Mouse (Mus musculus) lung, adult 2 months (tissue): Measurements from ENCODE around the gene Sipa1l1. TPM values are rescaled to one million over a fixed set of nuclear protein-coding genes. Genes with fewer than 3 reads are reported as not detected.
A peak's percentile ranks its signal among the peaks of the same experiment; 100 is the strongest.

Source experiments
- DNase-seq: peaks from one replicate; pipeline ENCODE4 v3.0.0; 2022
- H3K4me1 ChIP-seq: fragments of 200-500 bp; 2 replicates; pipeline ENCODE4 v1.6.1; 2011; ENCODE audit warnings: low read length; ENCODE audit not compliant: control insufficient read depth, insufficient read depth
- H3K4me3 ChIP-seq: fragments of 200-500 bp; replicated peaks from 2 replicates; pipeline ENCODE3; 2011; ENCODE audit warnings: low read depth, mild to moderate bottlenecking, control low read depth, low read length; ENCODE audit errors: extremely low read depth
- CTCF ChIP-seq: fragments of 200-500 bp; IDR thresholded peaks from 2 replicates; pipeline ENCODE4 v1.5.1; 2011; ENCODE audit warnings: mild to moderate bottlenecking, low read length, control low read depth; ENCODE audit not compliant: insufficient read depth
- POLR2A ChIP-seq: fragments of 200-500 bp; IDR thresholded peaks from 2 replicates; pipeline ENCODE4 v1.6.1; 2011; ENCODE audit warnings: low read depth, mild to moderate bottlenecking, control low read depth, low read length, borderline replicate concordance; ENCODE audit errors: extremely low read depth
- WGBS: fragments of 180-500 bp; shearing (Covaris S2); methylation state at CpG from one replicate; pipeline ENCODE4 v1.1.7; 2018; 5-methylcytosine and 5-hydroxymethylcytosine counted together
- polyA plus RNA-seq: library from polyadenylated mRNA; depleted of rRNA; stranded (reverse); fragments of >200 nt; gene quantifications from 2 replicates; pipeline ENCODE4 v1.2.3, GENCODE M21; 2012; rRNA removed

The Sipa1l1 gene
- 25.3 and 26.9 TPM in 2 replicates for polyA plus RNA-seq

GRCm38 (mm10) chr12:82168820-82169533 lies at the start of gene Sipa1l1:
Gene Sipa1l1 (plus strand): TSS chr12:82169320.
- H3K4me1 ChIP-seq, result peaks cover 13% of the 10 kb centered on the region
- peak; percentile 88 for DNase-seq
- WGBS, result 1% methylated on average over 35 of the region's 43 CpGs
- H3K4me3 ChIP-seq, result peak within 1 kb of the TSS; percentile 94
- no peak for TF ChIP-seq CTCF
- peak; percentile 72; the same call in 1 of the 2 replicates for TF ChIP-seq POLR2A

GRCm38 (mm10) chr12:82121947-82122346 lies 47.2 kb upstream of the Sipa1l1 start:
- TF ChIP-seq CTCF (no peak), POLR2A (no peak)
- Histone ChIP-seq H3K4me1 (peaks cover 3% of the 10 kb centered on the region; the same call in 1 of the 2 replicates), H3K4me3 (no peak overlapping the region)
- 30% methylated on average over 10 of the region's 10 CpGs for WGBS
- DNase-seq, result no peak

- Histone ChIP-seq H3K4me3 (no peak overlapping the region), H3K4me1 (peaks cover 3% of the 10 kb centered on the region; the same call in 1 of the 2 replicates)
- DNase-seq, result peak; percentile 11
- TF ChIP-seq POLR2A, result no peak
- no peak for TF ChIP-seq CTCF
- WGBS, result 3% methylated on average over 22 of the region's 22 CpGs
Measured at GRCm38 (mm10) chr12:82122450-82123249, 46.5 kb upstream of the Sipa1l1 start.

- TF ChIP-seq CTCF, result no peak
- H3K4me3 ChIP-seq, result no peak overlapping the region
- no peak for DNase-seq
- peaks cover 3% of the 10 kb centered on the region; the same call in 1 of the 2 replicates for H3K4me1 ChIP-seq
- 72% methylated on average over 3 of the region's 3 CpGs for WGBS
Measured at GRCm38 (mm10) chr12:82126796-82127195, 42.3 kb upstream of the Sipa1l1 start.

- DNase-seq, result no peak
Measured at GRCm38 (mm10) chr12:82139234-82140166, 29.6 kb upstream of the Sipa1l1 start.

GRCm38 (mm10) chr12:82143371-82143770 lies 25.7 kb upstream of the Sipa1l1 start:
- H3K4me1 ChIP-seq, result no peaks in the 10 kb centered on the region
- TF ChIP-seq CTCF (no peak), POLR2A (no peak)
- WGBS, result 84% methylated on average over 3 of the region's 3 CpGs
- DNase-seq, result no peak
- no peak overlapping the region for H3K4me3 ChIP-seq

More at GRCm38 (mm10) chr12:82139234-82140166, 29.6 kb upstream of the Sipa1l1 start:
- H3K4me1 ChIP-seq, result no peaks in the 10 kb centered on the region
- H3K4me3 ChIP-seq, result no peak overlapping the region
- TF ChIP-seq POLR2A (no peak), CTCF (no peak)
- WGBS, result 70% methylated on average over 17 of the region's 17 CpGs

- H3K4me1 ChIP-seq, result no peaks in the 10 kb centered on the region
- TF ChIP-seq CTCF, result no peak
- no peak for TF ChIP-seq POLR2A
- no peak for DNase-seq
- H3K4me3 ChIP-seq, result no peak overlapping the region
Measured at GRCm38 (mm10) chr12:82145173-82145572, 23.9 kb upstream of the Sipa1l1 start.

- WGBS, result 84% methylated on average over 12 of the region's 12 CpGs
Measured at GRCm38 (mm10) chr12:82147021-82147693, 22.0 kb upstream of the Sipa1l1 start.

More at GRCm38 (mm10) chr12:82147021-82147693, 22.0 kb upstream of the Sipa1l1 start:
- TF ChIP-seq CTCF, result no peak
- TF ChIP-seq POLR2A, result no peak
- no peak for DNase-seq
- Histone ChIP-seq H3K4me3 (no peak overlapping the region), H3K4me1 (no peaks in the 10 kb centered on the region)
